Mouse (Mus musculus) NIH3T3 (cell line): ENCODE measurements around the gene Nr2e3.
"Not testable (repeated sequence)": the region's sequence is repeated elsewhere in the genome, so short reads cannot be mapped to it uniquely, and the experiment has no call there.

Experiments used
- DNase-seq: peaks from one replicate; pipeline ENCODE4 v3.0.0-alpha.2; 2012; ENCODE audit warnings: low read depth

Gene Nr2e3

GRCm38 (mm10) chr9:59960559-59960958 is at the start of gene Nr2e3:
Gene Nr2e3, minus strand, starts transcription at chr9:59960659.
- no peak for DNase-seq

DNA sequence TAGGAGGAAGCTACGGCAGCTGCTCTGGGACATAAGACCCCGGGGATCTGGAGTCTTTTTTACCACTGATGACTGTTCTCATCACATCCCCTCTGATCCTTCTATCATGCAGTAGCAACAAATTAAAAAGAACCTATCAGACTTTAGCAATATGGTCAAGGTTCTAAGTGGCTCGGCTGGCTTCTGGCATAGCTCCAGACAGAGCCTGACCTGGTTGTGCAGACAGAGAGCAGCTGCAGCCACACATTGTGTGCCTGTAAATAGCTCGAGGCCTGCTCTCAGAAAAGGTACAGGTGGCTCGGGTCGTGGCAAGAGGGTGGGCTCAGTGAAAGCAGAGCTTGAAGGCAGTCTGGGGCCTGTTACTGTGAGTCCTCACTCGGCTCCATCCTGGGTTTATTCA is 48.5 kb upstream of the Nr2e3 start:
- no peak for DNase-seq

- DNase-seq: no peak
These were observed 41.9 kb upstream of the Nr2e3 start for GRCm38 (mm10) chr9:60002323-60002722.

- DNase-seq: no peak
These were observed 41.0 kb upstream of the Nr2e3 start for GRCm38 (mm10) chr9:60001444-60001843.

- DNase-seq: no peak
These were observed 37.3 kb upstream of the Nr2e3 start for GRCm38 (mm10) chr9:59997725-59998124.

- DNase-seq: no peak
These were observed 30.9 kb upstream of the Nr2e3 start for GRCm38 (mm10) chr9:59991407-59991806.

- DNase-seq: peak; percentile 85
These were observed 29.4 kb upstream of the Nr2e3 start for GRCm38 (mm10) chr9:59989864-59990263.

DNA sequence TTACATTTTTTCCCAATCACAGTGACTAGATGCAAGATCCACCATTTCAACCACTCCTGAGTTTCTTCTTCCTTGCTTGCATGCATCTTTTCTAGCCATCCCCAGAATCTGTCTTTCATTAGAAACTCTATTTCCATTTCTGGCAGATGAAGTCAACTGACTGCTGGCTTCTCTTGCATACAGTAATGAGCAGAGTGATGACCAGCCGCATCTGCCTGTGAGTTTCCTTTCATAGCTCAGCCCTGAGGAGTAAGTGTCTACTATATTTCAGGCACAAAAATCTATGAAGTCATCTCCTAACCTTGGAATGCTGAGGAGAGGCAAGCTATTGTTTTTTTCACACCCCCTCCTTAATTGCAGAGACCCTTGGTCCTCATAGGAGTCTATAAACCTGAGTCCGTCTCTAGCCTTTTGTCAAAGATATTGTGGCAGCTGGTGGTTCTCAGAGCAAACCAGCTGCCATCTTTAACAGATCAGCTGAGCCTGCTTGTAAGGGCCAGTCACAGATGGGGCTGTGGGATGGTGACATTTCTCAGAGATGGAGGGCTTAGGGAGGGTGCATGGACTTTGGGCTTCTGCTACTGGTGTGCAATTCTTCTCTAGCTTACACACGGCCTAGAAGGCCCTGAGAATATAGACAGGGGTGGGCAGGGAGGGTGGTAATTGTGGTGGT is 25.6 kb upstream of the Nr2e3 start:
- no peak for DNase-seq

DNA sequence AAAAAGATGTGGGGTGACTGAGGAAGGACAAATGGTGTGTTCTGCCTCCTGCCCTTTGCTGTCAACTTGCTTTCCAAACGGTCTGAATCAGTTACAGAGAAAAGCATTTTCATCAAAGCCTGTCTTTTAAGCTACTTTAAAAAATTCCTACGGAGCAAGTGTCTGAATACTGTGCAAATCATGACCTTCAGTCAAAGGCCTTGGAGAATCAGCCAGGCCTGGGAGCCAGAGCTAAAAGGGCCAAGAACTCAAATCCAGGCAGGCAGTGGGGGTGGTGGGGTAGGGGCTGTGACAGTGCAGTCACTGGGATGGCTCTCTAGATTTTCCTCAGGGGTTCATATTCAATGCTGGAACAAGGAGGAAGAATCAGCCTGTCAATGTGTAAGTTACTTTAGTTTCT is 20.7 kb upstream of the Nr2e3 start:
- no peak for DNase-seq

- DNase-seq: peak; percentile 10
These were observed 10.8 kb upstream of the Nr2e3 start for GRCm38 (mm10) chr9:59971263-59971662.

- peak; percentile 80 for DNase-seq
These were observed 8.9 kb upstream of the Nr2e3 start for GRCm38 (mm10) chr9:59969383-59969782.

DNA sequence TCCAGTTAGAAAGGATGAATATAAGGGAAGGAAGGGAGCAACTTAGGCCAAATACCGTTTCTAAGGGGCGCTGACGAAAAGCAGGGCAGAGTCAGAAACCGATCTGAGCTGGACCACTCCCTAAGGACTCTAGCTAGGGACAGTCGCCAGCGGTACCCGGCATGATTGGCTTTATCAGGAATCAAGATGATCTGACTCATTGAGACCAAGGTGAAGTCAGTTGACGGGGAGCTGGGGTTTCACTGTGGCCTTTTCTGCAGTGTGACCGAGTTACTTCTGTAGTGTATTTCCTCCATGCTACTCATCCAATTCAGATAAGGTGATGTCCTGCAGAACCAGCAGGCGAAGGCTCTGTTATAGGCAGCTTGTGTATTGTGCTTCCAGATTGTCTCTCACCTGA is 4.6 kb upstream of the Nr2e3 start:
- no peak for DNase-seq

DNA sequence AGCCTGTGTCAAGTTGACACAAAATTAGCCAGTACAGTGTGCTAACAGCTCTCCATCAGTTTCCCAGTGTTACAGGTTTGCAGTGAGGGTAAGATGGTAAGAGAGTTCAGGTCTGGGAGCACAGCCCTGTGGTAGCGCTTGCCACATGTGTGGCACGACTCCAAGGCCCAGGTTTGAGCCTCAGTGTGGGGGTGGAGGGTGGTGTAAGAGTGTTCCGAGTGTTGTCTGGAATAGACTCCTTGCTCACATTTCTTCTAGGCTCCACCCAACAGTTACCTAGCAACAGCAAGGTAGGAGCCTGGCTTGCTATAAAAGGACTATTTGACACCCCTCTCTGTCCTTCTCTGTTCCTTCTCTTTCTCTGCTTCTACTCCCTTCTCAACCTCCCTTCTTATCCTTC is 3.9 kb upstream of the Nr2e3 start:
- peak; percentile 20 for DNase-seq

DNA sequence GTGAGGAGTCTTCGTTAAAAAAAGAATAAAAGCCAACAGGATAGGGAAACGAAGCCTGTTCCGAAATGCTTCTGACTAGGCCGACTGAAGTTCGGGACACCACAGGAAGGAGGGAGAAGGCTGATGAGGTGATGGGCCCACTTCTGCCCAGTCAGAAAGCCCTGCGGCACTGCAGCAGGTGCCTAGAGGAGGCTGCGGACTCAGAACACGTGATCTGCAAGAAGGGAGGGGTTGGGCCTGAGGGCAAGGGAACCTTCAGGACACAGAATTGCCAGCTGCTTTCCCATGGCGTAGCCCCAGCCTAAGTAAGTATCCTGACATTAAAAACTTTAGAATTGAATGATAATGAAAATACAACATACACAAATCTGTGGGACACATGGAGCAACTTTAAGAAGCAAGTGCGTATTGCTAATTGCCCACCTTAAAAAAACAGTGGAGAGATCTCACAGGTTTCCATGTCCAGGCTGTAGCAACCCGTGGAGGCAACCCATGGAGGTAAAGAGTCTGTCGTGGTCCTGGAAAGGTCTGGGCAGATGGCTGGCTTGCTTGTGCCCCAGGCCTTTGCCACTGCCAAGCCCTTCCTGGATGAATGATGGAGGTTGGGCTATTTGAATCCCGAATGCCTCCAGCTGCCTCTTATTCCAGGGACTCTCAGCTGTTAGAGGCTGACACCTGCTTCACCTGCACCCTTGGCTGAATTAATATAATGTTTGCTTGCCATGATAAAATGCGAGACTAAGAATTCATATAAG is 919 bp upstream of the Nr2e3 start:
- no peak for DNase-seq

- DNase-seq: peak; percentile 87
These were observed 1.2 kb downstream of the Nr2e3 start for GRCm38 (mm10) chr9:59959276-59959675.

- not testable (repeated sequence) for DNase-seq
These were observed 2.3 kb downstream of the Nr2e3 start for GRCm38 (mm10) chr9:59958115-59958514.

DNA sequence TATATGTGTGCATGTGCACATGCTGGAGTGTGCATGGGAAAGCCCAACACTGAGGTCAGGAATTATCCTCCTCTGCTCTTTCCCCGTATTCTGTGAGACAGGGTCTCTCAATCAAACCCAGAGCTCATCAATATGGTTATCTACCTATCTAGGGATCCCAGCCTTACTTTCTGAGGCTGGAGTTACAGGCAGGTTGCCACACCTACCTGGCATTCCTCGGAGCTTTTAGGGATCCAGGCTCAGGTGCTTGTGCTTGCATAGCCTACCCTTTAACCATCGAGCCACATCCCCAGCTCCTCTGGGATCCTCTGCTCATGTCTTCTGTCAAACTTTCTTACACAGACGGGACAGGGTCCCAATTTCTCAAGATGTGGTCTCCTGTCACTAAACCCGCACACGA is 4.0 kb downstream of the Nr2e3 start:
- DNase-seq: no peak

GRCm38 (mm10) chr9:59955692-59956091 is 4.8 kb downstream of the Nr2e3 start:
- DNase-seq: no peak

DNA sequence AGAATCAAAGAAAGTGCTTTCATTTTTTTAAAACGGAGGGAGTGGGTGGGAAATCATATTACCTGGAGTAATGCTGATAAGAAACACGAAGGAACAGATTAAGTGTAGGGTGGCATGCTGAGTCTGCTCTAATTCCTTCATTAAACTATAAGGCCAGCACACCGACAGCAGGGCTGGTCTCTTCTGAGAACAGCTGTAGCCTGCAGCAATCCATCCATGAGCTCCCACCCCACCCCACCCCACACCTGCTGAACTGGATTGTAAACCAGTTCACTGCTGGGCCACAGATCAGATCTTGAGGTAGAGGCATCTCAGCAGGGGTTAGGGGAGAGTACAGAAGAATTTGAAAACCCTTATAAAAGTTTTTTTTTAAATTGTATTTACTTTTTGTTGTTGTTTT is 5.3 kb downstream of the Nr2e3 start:
- no peak for DNase-seq

DNA sequence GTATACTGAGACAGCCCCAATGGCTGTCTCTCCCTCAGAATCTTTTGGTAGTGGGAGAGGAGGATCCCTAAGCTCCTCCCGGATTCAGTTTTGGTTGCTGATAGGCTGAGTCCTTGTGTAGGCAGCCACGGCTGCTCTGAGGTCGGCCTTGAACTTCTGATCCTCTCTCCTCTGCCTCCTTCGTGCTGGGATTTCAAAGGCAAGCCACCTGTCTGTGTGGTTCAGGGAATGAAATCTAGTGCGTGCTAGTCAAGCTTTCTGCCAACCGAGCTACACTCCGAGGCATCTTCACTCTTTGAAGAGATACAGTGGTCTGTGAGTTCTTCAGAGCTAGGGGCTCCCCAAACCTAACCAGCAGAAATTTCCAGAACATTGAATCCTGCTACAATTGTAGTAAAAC is 6.9 kb downstream of the Nr2e3 start:
- DNase-seq: no peak

- DNase-seq: no peak
These were observed 7.9 kb downstream of the Nr2e3 start for GRCm38 (mm10) chr9:59952515-59953070.

GRCm38 (mm10) chr9:59951943-59952342 is 8.5 kb downstream of the Nr2e3 start:
- no peak for DNase-seq

- no peak for DNase-seq
These were observed 9.3 kb downstream of the Nr2e3 start for GRCm38 (mm10) chr9:59951001-59951750.
